Mouse (Mus musculus) kidney, embryonic 16.5 days (tissue): ENCODE data around the gene Ciao2b. TPM values are rescaled to one million over a fixed set of nuclear protein-coding genes. Genes with fewer than 3 reads are reported as not detected.

Experiments used
- ATAC-seq: fragments of 200-750 bp; cut with Nextera tagmentation; 2 replicates; pipeline ENCODE4 v1.8.0; 2017; ENCODE audit warnings: moderate TSS enrichment; ENCODE audit not compliant: low FRiP score, low TSS enrichment
- H3K27ac ChIP-seq: fragments of 300-500 bp; sonication (generic); 2 replicates; pipeline ENCODE4 v1.5.1; 2014; ENCODE audit warnings: low read length
- H3K27me3 ChIP-seq: fragments of 300-500 bp; sonication (generic); 2 replicates; pipeline ENCODE4 v1.6.1; 2014; ENCODE audit warnings: low read length, control low read depth, mixed read lengths; ENCODE audit not compliant: insufficient read depth
- H3K36me3 ChIP-seq: fragments of 300-500 bp; sonication (generic); 2 replicates; pipeline ENCODE4 v1.6.1; 2014; ENCODE audit warnings: low read length, control low read depth, mixed read lengths; ENCODE audit not compliant: insufficient read depth
- H3K4me1 ChIP-seq: fragments of 300-500 bp; sonication (generic); 2 replicates; pipeline ENCODE4 v1.6.1; 2014; ENCODE audit warnings: low read length, control low read depth, mixed read lengths; ENCODE audit not compliant: insufficient read depth
- H3K4me2 ChIP-seq: fragments of 300-500 bp; sonication (generic); replicated peaks from 2 replicates; pipeline ENCODE4 v1.6.1; 2014; ENCODE audit warnings: low read depth, low read length
- H3K4me3 ChIP-seq: fragments of 300-500 bp; sonication (generic); 2 replicates; pipeline ENCODE4 v1.5.1; 2014; ENCODE audit warnings: mild to moderate bottlenecking, low read length
- H3K9ac ChIP-seq: fragments of 300-500 bp; sonication (generic); replicated peaks from 2 replicates; pipeline ENCODE4 v1.6.1; 2014; ENCODE audit warnings: low read length
- H3K9me3 ChIP-seq: fragments of 300-500 bp; sonication (generic); 2 replicates; pipeline ENCODE4 v1.6.1; 2016; ENCODE audit warnings: low read length, control low read depth
- WGBS: fragments of 180-500 bp; shearing (Covaris S2); extraction: QIAGEN DNeasy Blood & Tissue Kit; methylation state at CpG from one replicate; pipeline ENCODE4 v1.1.7; 2014; 5-methylcytosine and 5-hydroxymethylcytosine counted together
- polyA plus RNA-seq: library from polyadenylated mRNA; unstranded; fragments of >200 nt; fragmentation: Nextera tagmentation; extraction: Ambion mirVana; gene quantifications from 2 replicates; pipeline ENCODE4 v1.2.1, GENCODE M21; 2015

Gene Ciao2b
- polyA plus RNA-seq, 1 experiment from 2014 or later: 108 TPM

- H3K4me3 ChIP-seq: peak overlapping the region; percentile 75
- peaks cover 20% of the 10 kb centered on the region for H3K36me3 ChIP-seq
- H3K27me3 ChIP-seq: no peaks in the 10 kb centered on the region
- peak overlapping the region; percentile 82 for H3K4me2 ChIP-seq
- ATAC-seq: no peak
- peaks cover 16% of the 10 kb centered on the region for H3K4me1 ChIP-seq
- no peaks in the 10 kb centered on the region for H3K9me3 ChIP-seq
- peak overlapping the region; percentile 88; the same call in 1 of the 2 replicates for H3K27ac ChIP-seq
- WGBS: 0% methylated on average over 9 of the region's 9 CpGs
- peak overlapping the region; percentile 74 for H3K9ac ChIP-seq
Observed at GRCm38 (mm10) chr8:104591856-104592255, 49.9 kb downstream of the Ciao2b start.

GRCm38 (mm10) chr8:104591133-104591834, 50.5 kb downstream of the Ciao2b start, which contains the start of gene Pdp2:
Gene Pdp2, plus strand, starts transcription at chr8:104591451.
- peak within 1 kb of the TSS; percentile 88 for H3K27ac ChIP-seq
- peak; percentile 99 for ATAC-seq
- peak within 1 kb of the TSS; percentile 82 for H3K4me2 ChIP-seq
- H3K27me3 ChIP-seq: no peaks in the 10 kb centered on the region
- H3K4me1 ChIP-seq: peaks cover 16% of the 10 kb centered on the region
- H3K4me3 ChIP-seq: peak within 1 kb of the TSS; percentile 75
- H3K36me3 ChIP-seq: peaks cover 20% of the 10 kb centered on the region
- H3K9ac ChIP-seq: peak within 1 kb of the TSS; percentile 74
- no peaks in the 10 kb centered on the region for H3K9me3 ChIP-seq
- under 1% methylated on average over 44 of the region's 44 CpGs for WGBS

GRCm38 (mm10) chr8:104590284-104590683, 51.5 kb downstream of the Ciao2b start:
- WGBS: 94% methylated on average over 3 of the region's 3 CpGs
- Histone ChIP-seq H3K27ac (no peak overlapping the region), H3K4me1 (peaks cover 7% of the 10 kb centered on the region), H3K4me3 (no peak overlapping the region), H3K27me3 (no peaks in the 10 kb centered on the region), H3K4me2 (no peak overlapping the region), H3K9me3 (no peaks in the 10 kb centered on the region), H3K36me3 (peaks cover 20% of the 10 kb centered on the region), H3K9ac (no peak overlapping the region)
- ATAC-seq: no peak

Other genes starting within 250 kb of the Ciao2b start
- gene Cmtm4, start 246.2 kb downstream of the Ciao2b start, polyA plus RNA-seq: 3.4 and 3.6 TPM in 2 replicates
- 59.0 and 62.7 TPM in 2 replicates for gene Dync1li2, start 198.9 kb downstream of the Ciao2b start, polyA plus RNA-seq
- 0.36 and 0.44 TPM in 2 replicates for gene Terb1, start 132.1 kb downstream of the Ciao2b start, polyA plus RNA-seq
- 98.6 and 99.2 TPM in 2 replicates for gene Nae1, start 107.3 kb downstream of the Ciao2b start, polyA plus RNA-seq
- 2.4 and 3.3 TPM in 2 replicates for gene Car7, start 107.3 kb downstream of the Ciao2b start, polyA plus RNA-seq
- gene Pdp2, start 50.5 kb downstream of the Ciao2b start, polyA plus RNA-seq: 19.2 and 20.3 TPM in 2 replicates
- gene Cdh16, start 17.6 kb downstream of the Ciao2b start, polyA plus RNA-seq: 385 and 427 TPM in 2 replicates
- gene Rrad, start 10.6 kb downstream of the Ciao2b start, polyA plus RNA-seq: 13.5 and 15.0 TPM in 2 replicates
- gene Ces2a, start 92.0 kb upstream of the Ciao2b start, polyA plus RNA-seq: 0.09 and 0.32 TPM in 2 replicates
- gene Ces2b, start 189.6 kb upstream of the Ciao2b start, polyA plus RNA-seq: 0.79 and 0.80 TPM in 2 replicates
- 0.28 TPM in 1 of 2 replicates, not detected in the other for gene Ces2c, start 205.1 kb upstream of the Ciao2b start, polyA plus RNA-seq